Mouse (Mus musculus) intestine, embryonic 14.5 days (tissue): Measurements from ENCODE around the gene Zfp882. TPM values are rescaled to one million over a fixed set of nuclear protein-coding genes. Genes with fewer than 3 reads are reported as not detected.
A peak's percentile ranks its signal among the peaks of the same experiment; 100 is the strongest.
"Not testable (repeated sequence)": the region's sequence is repeated elsewhere in the genome, so short reads cannot be mapped to it uniquely, and the experiment has no call there.

Experiments
- ATAC-seq: fragments of 200-750 bp; cut with Nextera tagmentation; replicated peaks from 2 replicates; pipeline ENCODE4 v1.8.0; 2017; ENCODE audit warnings: low read depth, moderate number of reproducible peaks, moderate TSS enrichment, moderate library complexity; ENCODE audit not compliant: low FRiP score, low TSS enrichment
- DNase-seq: peaks from one replicate; pipeline ENCODE4 v3.0.0-alpha.2; 2018; ENCODE audit warnings: low spot score
- H3K27ac ChIP-seq: fragments of 300-500 bp; sonication (generic); 2 replicates; pipeline ENCODE4 v1.5.1; 2014; ENCODE audit warnings: low read depth, mild to moderate bottlenecking, control low read depth
- H3K27me3 ChIP-seq: fragments of 300-500 bp; sonication (generic); replicated peaks from 2 replicates; pipeline ENCODE4 v1.6.1; 2014; ENCODE audit warnings: low read length, control low read depth; ENCODE audit not compliant: control insufficient read depth, insufficient read depth
- H3K36me3 ChIP-seq: fragments of 300-500 bp; sonication (generic); 2 replicates; pipeline ENCODE4 v1.6.1; 2014; ENCODE audit warnings: low read length, control low read depth; ENCODE audit not compliant: control insufficient read depth, insufficient read depth
- H3K4me1 ChIP-seq: fragments of 300-500 bp; sonication (generic); replicated peaks from 2 replicates; pipeline ENCODE4 v1.6.1; 2014; ENCODE audit warnings: low read length, control low read depth, mixed read lengths; ENCODE audit not compliant: control insufficient read depth, insufficient read depth
- H3K4me2 ChIP-seq: fragments of 300-500 bp; sonication (generic); 2 replicates; pipeline ENCODE4 v1.6.1; 2014; ENCODE audit warnings: low read length
- H3K4me3 ChIP-seq: fragments of 300-500 bp; sonication (generic); 2 replicates; pipeline ENCODE4 v1.5.1; 2014; ENCODE audit warnings: low read depth, low read length, control low read depth, mixed read lengths
- H3K9ac ChIP-seq: fragments of 300-500 bp; sonication (generic); 2 replicates; pipeline ENCODE4 v1.6.1; 2014; ENCODE audit warnings: mild to moderate bottlenecking, low read length
- H3K9me3 ChIP-seq: fragments of 300-500 bp; sonication (generic); 2 replicates; pipeline ENCODE4 v1.6.1; 2016; ENCODE audit warnings: low read length, control low read depth; ENCODE audit not compliant: control insufficient read depth
- WGBS: fragments of 180-500 bp; shearing (Covaris S2); extraction: QIAGEN DNeasy Blood & Tissue Kit; methylation state at CpG from one replicate; pipeline ENCODE4 v1.1.7; 2014; 5-methylcytosine and 5-hydroxymethylcytosine counted together
- polyA plus RNA-seq: library from polyadenylated mRNA; unstranded; fragments of >200 nt; fragmentation: Nextera tagmentation; extraction: Ambion mirVana; gene quantifications from 2 replicates; pipeline ENCODE4 v1.2.1, GENCODE M21; 2014

Zfp882 gene
- 4.1 and 6.4 TPM in 2 replicates for polyA plus RNA-seq

DNA sequence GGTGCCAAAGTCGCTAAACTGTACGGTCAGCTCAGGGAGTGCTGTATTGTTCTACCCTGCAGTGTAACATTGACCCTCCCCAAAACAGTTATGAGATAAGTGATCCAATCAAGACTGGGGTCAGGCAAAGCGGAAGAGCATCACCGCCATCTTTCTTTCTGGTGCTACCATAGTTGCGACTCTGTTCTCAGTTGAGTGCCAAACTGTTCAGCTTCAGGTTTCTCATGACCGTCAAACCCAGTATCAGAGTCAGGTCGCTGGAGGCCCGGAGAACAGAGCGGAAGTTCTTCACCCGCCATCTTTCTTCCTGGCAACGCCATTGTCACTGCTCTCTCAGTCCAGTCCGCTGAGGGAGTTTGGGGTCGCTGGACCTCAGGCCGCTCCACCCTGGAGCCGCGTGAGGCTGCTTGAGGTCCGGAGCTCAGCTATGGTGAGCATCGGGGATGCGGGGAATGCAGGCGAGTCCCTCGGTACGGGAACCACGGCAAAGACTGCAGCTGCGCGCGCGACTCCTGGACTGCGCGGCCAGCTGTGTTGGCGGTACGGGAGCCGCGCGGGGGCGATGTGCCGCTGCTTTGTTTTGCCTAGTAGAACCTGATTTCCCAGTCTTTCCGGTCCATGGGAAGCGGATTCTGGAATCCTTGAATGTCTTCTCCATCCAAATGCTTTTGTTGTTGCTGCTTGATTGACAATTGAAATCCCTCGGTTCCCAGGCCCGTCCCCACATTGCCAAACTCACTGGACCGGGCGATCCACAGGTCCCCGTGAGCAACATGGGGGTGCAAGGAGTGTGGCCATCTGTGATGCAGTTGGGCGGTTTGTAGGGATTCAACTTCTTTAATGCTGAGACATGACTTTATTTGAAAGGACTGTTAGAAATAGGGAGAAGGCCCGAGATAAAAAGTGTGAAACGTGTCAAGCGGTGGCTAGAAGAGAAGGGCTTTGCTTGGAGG, at the start of gene Zfp882, which contains the start of gene Zfp617:
Gene Zfp882 (plus strand): TSS at position 300 of the 953 bp plus-strand sequence.
Gene Zfp617 (plus strand): TSS at position 327 of the 953 bp plus-strand sequence.
- 0 out of 2 replicates have a peak, but pooled peaks cover 3% of the 10 kb centered on the region for H3K9me3 ChIP-seq
- DNase-seq = peak; percentile 95
- H3K4me2 ChIP-seq = peak within 1 kb of the TSS; percentile 59
- WGBS = 8% methylated on average over 47 of the region's 47 CpGs
- H3K27me3 ChIP-seq = no peaks in the 10 kb centered on the region
- peak within 1 kb of the TSS; percentile 92 for H3K27ac ChIP-seq
- 0 out of 2 replicates have a peak, but pooled peaks cover 3% of the 10 kb centered on the region for H3K4me1 ChIP-seq
- peaks cover 3% of the 10 kb centered on the region; the same call in 1 of the 2 replicates for H3K36me3 ChIP-seq
- H3K9ac ChIP-seq = peak within 1 kb of the TSS; percentile 82
- H3K4me3 ChIP-seq = peak within 1 kb of the TSS; percentile 59
- ATAC-seq = peak; percentile 94

- H3K27ac ChIP-seq, H3K4me1 ChIP-seq, ATAC-seq, H3K27me3 ChIP-seq, H3K36me3 ChIP-seq, DNase-seq, H3K9me3 ChIP-seq, H3K4me3 ChIP-seq, H3K9ac ChIP-seq, H3K4me2 ChIP-seq: not testable (repeated sequence)
- 79% methylated on average over 1 of the region's 1 CpGs for WGBS
Observed at GRCm38 (mm10) chr8:71861551-71861950, 46.9 kb upstream of the Zfp882 start.

DNA sequence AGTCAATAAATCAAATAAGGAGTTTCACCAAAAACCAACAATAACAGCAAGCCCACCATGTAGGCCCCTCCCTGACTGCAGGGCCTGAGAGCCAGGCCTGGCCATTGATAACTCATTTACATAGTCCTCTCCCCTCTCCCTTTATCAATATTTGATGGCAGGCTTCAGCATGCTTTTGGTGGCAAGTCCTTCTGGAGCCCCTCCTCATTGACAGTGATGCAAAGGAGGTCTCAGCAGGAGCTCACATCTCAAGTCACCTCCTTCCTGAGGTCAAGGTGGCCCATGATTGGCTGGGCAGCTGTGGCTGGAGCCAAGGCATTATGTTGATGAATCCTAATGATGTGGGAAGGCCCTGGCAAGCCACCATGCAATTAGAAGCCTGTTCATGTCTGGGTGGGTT, 46.4 kb upstream of the Zfp882 start:
- ATAC-seq, H3K4me2 ChIP-seq, H3K4me3 ChIP-seq, H3K27me3 ChIP-seq, H3K36me3 ChIP-seq, DNase-seq, H3K27ac ChIP-seq, H3K4me1 ChIP-seq, H3K9me3 ChIP-seq, H3K9ac ChIP-seq: not testable (repeated sequence)

DNA sequence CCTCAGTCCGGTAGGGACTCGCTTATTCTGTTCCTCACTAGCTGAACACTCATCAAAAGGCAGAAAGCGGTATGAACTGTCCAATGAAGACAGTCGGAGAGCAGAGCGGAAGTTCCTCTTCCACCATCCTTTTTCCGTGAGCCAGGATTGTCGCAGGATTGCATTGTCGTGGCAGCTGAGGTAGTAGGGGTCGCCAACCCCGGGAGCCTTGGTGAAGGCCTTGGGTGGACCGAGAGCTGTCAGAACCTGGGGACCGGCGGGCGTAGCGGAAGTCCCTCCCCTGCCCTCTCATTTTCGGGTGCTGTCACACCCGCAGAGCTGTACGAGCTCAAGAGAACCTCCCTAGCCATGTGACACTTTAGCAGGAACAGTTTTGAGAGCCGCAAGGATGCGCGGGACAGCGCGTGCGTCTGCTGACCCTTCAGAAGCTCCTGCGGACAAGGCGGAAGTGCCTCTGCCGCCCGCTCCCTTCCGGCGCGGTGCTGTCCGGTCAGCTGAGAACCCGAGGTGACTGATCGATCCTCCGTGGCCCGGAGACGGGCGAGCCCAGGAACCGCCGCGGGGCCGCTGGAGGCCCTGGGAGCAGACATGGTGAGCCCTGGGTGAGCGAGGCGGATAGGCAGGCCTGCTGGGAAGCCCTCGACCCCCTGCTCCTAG, 26.7 kb upstream of the Zfp882 start, which contains the start of gene Zfp709:
Gene Zfp709 (plus strand): TSS at position 402 of the 657 bp plus-strand sequence.
- DNase-seq (peak; percentile 86), ATAC-seq (peak; percentile 91)
- peak within 1 kb of the TSS; percentile 90 for H3K27ac ChIP-seq
- no peaks in the 10 kb centered on the region for H3K27me3 ChIP-seq
- H3K9ac ChIP-seq = peak within 1 kb of the TSS; percentile 85
- peaks cover 22% of the 10 kb centered on the region for H3K9me3 ChIP-seq
- H3K36me3 ChIP-seq = peaks cover 19% of the 10 kb centered on the region
- peak within 1 kb of the TSS; percentile 67 for H3K4me3 ChIP-seq
- peak within 1 kb of the TSS; percentile 94 for H3K4me2 ChIP-seq
- WGBS = 5% methylated on average over 45 of the region's 45 CpGs
- no peaks in the 10 kb centered on the region for H3K4me1 ChIP-seq

GRCm38 (mm10) chr8:71900666-71901065, 7.7 kb upstream of the Zfp882 start:
- H3K9ac ChIP-seq, H3K9me3 ChIP-seq, H3K4me2 ChIP-seq, H3K27ac ChIP-seq, ATAC-seq, H3K4me3 ChIP-seq, H3K4me1 ChIP-seq, H3K27me3 ChIP-seq, H3K36me3 ChIP-seq, DNase-seq: not testable (repeated sequence)
- 52% methylated on average over 11 of the region's 11 CpGs for WGBS

- ATAC-seq, H3K9ac ChIP-seq, DNase-seq, H3K27ac ChIP-seq, H3K9me3 ChIP-seq, H3K4me2 ChIP-seq, H3K36me3 ChIP-seq, H3K4me1 ChIP-seq, H3K27me3 ChIP-seq, H3K4me3 ChIP-seq: not testable (repeated sequence)
- 68% methylated on average over 1 of the region's 1 CpGs for WGBS
Observed at GRCm38 (mm10) chr8:71903084-71903483, 5.3 kb upstream of the Zfp882 start.

GRCm38 (mm10) chr8:71906809-71907208, 1.6 kb upstream of the Zfp882 start:
- Histone ChIP-seq H3K9ac (no peak overlapping the region), H3K36me3 (no peaks in the 10 kb centered on the region), H3K4me3 (no peak overlapping the region), H3K27ac (no peak overlapping the region), H3K4me1 (0 out of 2 replicates have a peak, but pooled peaks cover 3% of the 10 kb centered on the region), H3K27me3 (no peaks in the 10 kb centered on the region), H3K4me2 (no peak overlapping the region), H3K9me3 (0 out of 2 replicates have a peak, but pooled peaks cover 3% of the 10 kb centered on the region)
- ATAC-seq (no peak), DNase-seq (no peak)
- 94% methylated on average over 1 of the region's 1 CpGs for WGBS

DNA sequence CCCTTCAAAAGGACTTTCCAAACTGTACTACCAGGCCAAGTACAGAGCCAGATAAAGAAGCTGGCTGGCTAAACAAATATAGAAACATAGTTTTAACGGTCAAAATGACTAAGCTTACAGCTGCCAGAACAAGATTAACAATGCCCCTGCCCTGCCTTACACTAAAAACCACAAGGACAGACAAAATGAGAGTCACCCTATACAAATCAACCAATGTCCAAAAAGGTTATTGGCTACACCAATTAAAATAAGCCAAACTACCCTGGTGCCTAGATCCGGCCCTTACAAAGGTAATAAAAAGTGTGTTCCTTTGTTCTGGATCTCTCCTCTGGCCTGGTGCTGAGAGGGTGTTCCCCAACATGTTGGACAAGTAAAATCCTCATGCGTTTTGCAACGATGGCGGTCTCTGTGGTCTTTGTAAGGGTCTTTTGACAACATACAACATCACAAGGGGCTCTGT, 580 bp upstream of the Zfp882 start:
- 94% methylated on average over 5 of the region's 5 CpGs for WGBS
- ATAC-seq = 0 out of 2 replicates have a peak, but pooled peaks have one; percentile 2
- DNase-seq = peak; percentile 54
- H3K9ac ChIP-seq = no peak overlapping the region
- H3K9me3 ChIP-seq = 0 out of 2 replicates have a peak, but pooled peaks cover 3% of the 10 kb centered on the region
- H3K27me3 ChIP-seq = no peaks in the 10 kb centered on the region
- no peaks in the 10 kb centered on the region for H3K36me3 ChIP-seq
- peak overlapping the region; percentile 92 for H3K27ac ChIP-seq
- peak overlapping the region; percentile 59 for H3K4me2 ChIP-seq
- H3K4me1 ChIP-seq = 0 out of 2 replicates have a peak, but pooled peaks cover 3% of the 10 kb centered on the region
- H3K4me3 ChIP-seq = peak overlapping the region; percentile 59
